Mouse (Mus musculus) thymus, adult 2 months (tissue): ENCODE data around the gene Slc16a5.

Experiments used
- CTCF ChIP-seq: fragments of 200-500 bp; IDR thresholded peaks from 2 replicates; pipeline ENCODE4 v1.5.1; 2012; ENCODE audit warnings: mild to moderate bottlenecking, control low read depth, low read length, moderate library complexity, borderline replicate concordance; ENCODE audit not compliant: control insufficient read depth, poor library complexity, insufficient read depth; ENCODE audit errors: extremely low read depth
- POLR2A ChIP-seq: fragments of 200-500 bp; IDR thresholded peaks from 2 replicates; pipeline ENCODE4 v1.6.1; 2012; ENCODE audit warnings: mild to moderate bottlenecking, low read length, control low read depth, moderate library complexity; ENCODE audit not compliant: control insufficient read depth, poor library complexity, insufficient read depth; ENCODE audit errors: extremely low read depth

- TF ChIP-seq CTCF (no peak), POLR2A (no peak)
These were observed 15.4 kb upstream of the Slc16a5 start for GRCm38 (mm10) chr11:115446906-115447305.
